ENCODE assay signal across 9 mouse cellular contexts in genomic region chr1:40657978-40658496, GRCm38 (mm10). TPM values are rescaled to one million over a fixed set of nuclear protein-coding genes. Genes with fewer than 3 reads are reported as not detected.
DNase-seq lines count a peak whose midpoint lies in the region; ATAC-seq and TF ChIP-seq lines count a peak whose summit lies in the region.
"Had no signal": no experiment of that assay in that cellular context is flagged by ENCODE, and none has a peak within 500 bp of the region (broad histone marks: within the 10 kb centered on the region; RNA-seq: fewer than 3 reads in every experiment).

No protein-coding gene starts in this region.

- no peak overlapping the region for H3K27ac ChIP-seq in kidney, embryonic 16.5 days (ENCODE audit: low read length)
- H3K27ac ChIP-seq in limb, embryonic 14.5 days (replicated peaks; ENCODE audit: low read depth, low read length): no peak overlapping the region
- H3K27ac ChIP-seq: neural tube, embryonic 12.5 days had no signal

- peak; percentile 24 for DNase-seq in ovary, postnatal 10 days (ENCODE audit: low spot score)
- no peak for DNase-seq in ovary, adult 18-20 months (ENCODE audit: low spot score)
- peak; percentile 45 for DNase-seq in adrenal gland, adult 2 months
- DNase-seq in frontal cortex, postnatal 10 days (ENCODE audit: low spot score in 2 of 2): peak; percentile 10 to 40
- DNase-seq in limb, embryonic 14.5 days (ENCODE audit: low spot score): peak; percentile 80
- DNase-seq in right cerebral cortex, postnatal 25 days: peak; percentile 42
- DNase-seq in cerebellum, adult 9-10 months: no peak

- H3K27me3 ChIP-seq in kidney, embryonic 16.5 days (ENCODE audit: insufficient read depth, low read length): no peaks in the 10 kb centered on the region
- no peaks in the 10 kb centered on the region for H3K27me3 ChIP-seq in limb, embryonic 14.5 days (ENCODE audit: control insufficient read depth, insufficient read depth, low read length)
- H3K27me3 ChIP-seq: neural tube, embryonic 12.5 days had no signal

- peak; percentile 80 for ATAC-seq in kidney, embryonic 16.5 days (ENCODE audit: low FRiP score, low TSS enrichment)
- ATAC-seq in limb, embryonic 14.5 days (ENCODE audit: low FRiP score, low read depth): no peak

- no peak for TF ChIP-seq POLR2A in limb, embryonic 14.5 days (IDR thresholded peaks at IDR 0.05; ENCODE audit: borderline replicate concordance, extremely low read depth, insufficient read depth, insufficient read length)

- H3K4me1 ChIP-seq in kidney, embryonic 16.5 days (ENCODE audit: insufficient read depth, low read length): peaks cover 24% of the 10 kb centered on the region
- no peaks in the 10 kb centered on the region; the same call in 1 of the 2 replicates for H3K4me1 ChIP-seq in limb, embryonic 14.5 days (ENCODE audit: control insufficient read depth, insufficient read depth, low read length)
- H3K4me1 ChIP-seq: neural tube, embryonic 12.5 days had no signal

- H3K4me3 ChIP-seq in kidney, embryonic 16.5 days (ENCODE audit: low read length): no peak overlapping the region
- no peak overlapping the region for H3K4me3 ChIP-seq in limb, embryonic 14.5 days (replicated peaks; ENCODE audit: low read length)
- H3K4me3 ChIP-seq: neural tube, embryonic 12.5 days had no signal

- WGBS in kidney, embryonic 16.5 days: 41% methylated on average over 8 of the region's 8 CpGs
- WGBS in limb, embryonic 14.5 days: 34% methylated on average over 8 of the region's 8 CpGs

- H3K4me2 ChIP-seq in kidney, embryonic 16.5 days (replicated peaks; ENCODE audit: low read depth, low read length): no peak overlapping the region
- H3K4me2 ChIP-seq in limb, embryonic 14.5 days (replicated peaks; ENCODE audit: low read depth, low read length, severe bottlenecking): no peak overlapping the region
- H3K4me2 ChIP-seq: neural tube, embryonic 12.5 days had no signal

- no peaks in the 10 kb centered on the region for H3K36me3 ChIP-seq in kidney, embryonic 16.5 days (ENCODE audit: insufficient read depth, low read length)
- H3K36me3 ChIP-seq in limb, embryonic 14.5 days (ENCODE audit: control insufficient read depth, insufficient read depth, low read length): no peaks in the 10 kb centered on the region
- H3K36me3 ChIP-seq: neural tube, embryonic 12.5 days had no signal

- no peak overlapping the region for H3K9ac ChIP-seq in kidney, embryonic 16.5 days (replicated peaks; ENCODE audit: low read length)
- H3K9ac ChIP-seq in limb, embryonic 14.5 days (ENCODE audit: low read depth, low read length, severe bottlenecking): no peak overlapping the region
- H3K9ac ChIP-seq: neural tube, embryonic 12.5 days had no signal

- no peaks in the 10 kb centered on the region for H3K9me3 ChIP-seq in kidney, embryonic 16.5 days (ENCODE audit: low read length)
- H3K9me3 ChIP-seq in limb, embryonic 14.5 days (ENCODE audit: control insufficient read depth, low read length): no peaks in the 10 kb centered on the region
- H3K9me3 ChIP-seq: neural tube, embryonic 12.5 days had no signal

RNA-seq across cellular contexts. Expression of gene Slc9a2, which starts 22.3 kb away (rescaled TPM):
- under 1 TPM; 0.07 to 0.12 TPM for total RNA-seq in adrenal gland, adult 2 months (2021)
- 0.17 and 0.35 TPM in 2 replicates for polyA plus RNA-seq in adrenal gland, adult 2 months (2012; rRNA removed)
- polyA plus RNA-seq in kidney, embryonic 16.5 days (2015; fragmentation: Nextera tagmentation; extraction: Ambion mirVana): 2.7 and 2.8 TPM in 2 replicates
- 2.7 and 3.4 TPM in 2 replicates for polyA plus RNA-seq in limb, embryonic 14.5 days (2012; rRNA removed)
- polyA plus RNA-seq in limb, embryonic 14.5 days (2014; fragmentation: Nextera tagmentation; extraction: Ambion mirVana): 0.72 and 0.87 TPM in 2 replicates
- polyA plus RNA-seq: neural tube, embryonic 12.5 days had no signal

Comparison
In these comparisons a context has a peak if more than half of its experiments do, and no peak if none do; other contexts are left out.
1. DNase-seq: peak in ovary, postnatal 10 days (single experiment), adrenal gland, adult 2 months (single experiment), frontal cortex, postnatal 10 days (2 of 2), limb, embryonic 14.5 days (single experiment) and right cerebral cortex, postnatal 25 days (single experiment); none in ovary, adult 18-20 months (single experiment) and cerebellum, adult 9-10 months (single experiment).